Mouse (Mus musculus) brain, embryonic 14.5 days (tissue): ENCODE results near the gene Serf2.

Source experiments
- CTCF ChIP-seq: fragments of 200-500 bp; IDR thresholded peaks from 2 replicates; pipeline ENCODE4 v1.5.1; 2012; ENCODE audit warnings: inconsistent platforms, mild to moderate bottlenecking, moderate library complexity, borderline replicate concordance; ENCODE audit not compliant: insufficient read depth, insufficient read length; ENCODE audit errors: extremely low read depth
- POLR2A ChIP-seq: fragments of 200-500 bp; IDR thresholded peaks from 2 replicates; pipeline ENCODE4 v1.6.1; 2012; ENCODE audit warnings: mild to moderate bottlenecking, inconsistent platforms, borderline replicate concordance; ENCODE audit not compliant: poor library complexity, insufficient read depth, insufficient read length, severe bottlenecking; ENCODE audit errors: extremely low read depth

DNA sequence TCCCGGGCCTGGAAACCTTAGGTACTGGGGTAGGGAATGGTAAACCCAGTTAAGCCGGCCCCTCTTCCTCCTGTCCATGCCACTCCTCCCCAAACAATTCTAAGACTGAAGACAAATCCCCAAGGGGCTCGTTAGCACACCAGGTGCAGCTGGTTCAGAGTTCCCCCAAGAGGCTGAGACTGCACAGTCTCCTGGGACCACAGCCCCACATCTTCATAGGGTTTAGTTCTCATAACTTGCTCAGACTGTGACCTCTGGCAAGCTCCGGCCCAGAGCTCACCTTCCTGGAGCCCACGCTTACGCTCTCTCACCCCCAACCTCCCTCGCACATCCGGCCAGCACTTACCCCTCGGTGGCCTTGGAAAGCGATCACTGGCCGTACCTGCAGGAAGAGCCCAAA, 7.2 kb upstream of the Serf2 start:
- no peak for TF ChIP-seq CTCF
- TF ChIP-seq POLR2A = no peak
